Mouse (Mus musculus): ENCODE measurements at regions not wholly inside any gene's neighbourhood (a gene's known extent, or its start where the extent isn't known, plus 50 kb on each side); places are given as distances from the start of the nearest gene placed in this dataset.
A peak's percentile ranks its signal among the peaks of the same experiment; 100 is the strongest.

- intact Hi-C loops (cut with DNase I): no loop called here
- no peak overlapping the region for H3K4me3 ChIP-seq
- TF ChIP-seq CTCF (IDR thresholded peaks at IDR 0.05): no peak
- no peak for DNase-seq (ENCODE audit: extremely low spot score in 1 of 2, low spot score in 2 of 2)
- no peak overlapping the region for H3K27ac ChIP-seq
Observed at GRCm38 (mm10) chr12:90469754-90470153, 268.5 kb downstream of the Dio2 start.

DNA sequence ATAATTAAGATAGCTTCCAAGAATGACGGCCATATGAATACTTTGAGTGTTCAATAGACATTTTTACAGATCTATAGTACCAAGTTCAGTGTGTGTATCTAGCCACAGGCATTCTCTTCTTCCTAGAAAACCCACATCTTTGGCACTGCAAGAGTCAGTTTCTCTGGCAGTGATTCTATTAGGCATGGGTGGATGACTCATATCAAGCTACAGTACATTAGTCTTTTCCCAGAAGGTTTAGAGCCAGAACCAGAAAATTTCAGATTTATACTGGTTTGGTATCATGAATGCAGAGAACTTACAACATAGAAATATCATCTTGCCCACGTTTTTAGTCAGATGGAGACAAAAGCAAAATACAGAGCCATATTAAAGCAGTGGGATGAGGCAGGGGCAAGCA is 278.1 kb downstream of the Dio2 start:
- TF ChIP-seq CTCF (IDR thresholded peaks at IDR 0.05): no peak
- Histone ChIP-seq H3K4me3 (no peak overlapping the region), H3K27ac (no peak overlapping the region)
- no peak for DNase-seq (ENCODE audit: extremely low spot score in 1 of 2, low spot score in 2 of 2)
- intact Hi-C loops (cut with DNase I): no loop called here

DNA sequence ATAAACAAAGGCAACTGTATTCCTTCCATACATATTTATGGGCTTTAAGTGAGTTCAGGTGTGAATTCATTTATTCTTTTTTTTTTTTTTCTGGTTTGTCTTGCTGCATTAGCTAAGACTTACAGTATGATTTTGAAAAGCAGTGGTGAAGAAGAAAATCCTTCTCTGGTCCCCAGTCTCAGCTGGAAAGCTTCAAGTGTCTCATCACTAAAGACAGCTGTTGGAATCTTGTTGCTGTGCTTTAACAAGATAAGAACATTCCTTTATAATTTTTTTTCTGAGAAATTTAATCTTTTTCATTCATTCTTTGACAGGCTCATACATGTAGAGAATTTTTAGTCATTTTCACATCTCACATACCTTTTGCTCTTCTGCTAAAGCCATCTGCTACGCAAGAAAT is 297.6 kb downstream of the Dio2 start:
- DNase-seq (ENCODE audit: extremely low spot score in 1 of 2, low spot score in 2 of 2): no peak
- Histone ChIP-seq H3K27ac (no peak overlapping the region), H3K4me3 (no peak overlapping the region)
- intact Hi-C loops (cut with DNase I): no loop called here
- TF ChIP-seq CTCF (IDR thresholded peaks at IDR 0.05): no peak

DNA sequence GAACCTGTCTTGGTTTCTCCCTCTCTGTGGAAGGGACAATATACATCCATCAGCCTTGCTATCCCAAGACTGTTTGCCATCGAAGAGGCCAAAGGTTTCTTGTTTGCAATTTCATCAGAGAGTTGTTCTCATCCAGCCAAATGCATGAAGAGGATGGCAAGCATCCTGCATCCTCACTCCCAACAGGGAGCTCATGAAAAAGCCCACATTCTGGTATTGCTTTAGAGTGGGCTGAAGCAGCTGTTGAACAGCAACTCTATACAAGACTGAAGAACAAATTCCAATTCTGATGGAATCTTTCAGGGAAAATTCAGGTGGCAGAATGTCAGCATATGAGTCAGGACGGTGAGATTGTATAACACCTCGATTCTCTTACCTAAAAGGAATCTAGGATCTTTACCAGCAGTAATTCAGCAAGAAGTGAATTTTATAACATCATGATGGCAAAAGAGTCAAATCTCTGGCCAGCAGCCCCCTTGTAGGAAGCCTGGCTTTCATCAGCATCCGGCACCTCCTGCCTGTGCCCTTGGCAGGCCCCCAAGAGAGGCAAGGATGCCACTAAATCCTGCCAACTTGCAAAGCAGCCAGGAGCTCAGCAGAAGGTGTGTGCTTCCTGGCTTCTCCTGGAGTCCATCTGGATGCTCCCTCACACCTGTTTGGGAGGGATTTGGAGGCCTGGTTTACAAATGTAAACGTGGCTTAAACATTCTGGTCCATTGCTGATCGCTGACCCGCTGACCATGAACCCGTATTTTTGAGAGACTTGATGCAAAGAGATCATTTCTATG is 312.8 kb downstream of the Dio2 start:
- intact Hi-C loops (cut with DNase I): no loop called here
- no peak overlapping the region for H3K27ac ChIP-seq
- TF ChIP-seq CTCF (IDR thresholded peaks at IDR 0.05): no peak
- no peak overlapping the region for H3K4me3 ChIP-seq
- DNase-seq (ENCODE audit: extremely low spot score in 1 of 2, low spot score in 2 of 2): peak; percentile 10 to 28

- TF ChIP-seq CTCF (IDR thresholded peaks at IDR 0.05): no peak
- intact Hi-C loops (cut with DNase I): no loop called here
- DNase-seq (ENCODE audit: extremely low spot score in 1 of 2, low spot score in 2 of 2): no peak
- H3K4me3 ChIP-seq: no peak overlapping the region
- H3K27ac ChIP-seq: no peak overlapping the region
Observed at GRCm38 (mm10) chr12:90417590-90418221, 320.5 kb downstream of the Dio2 start.

DNA sequence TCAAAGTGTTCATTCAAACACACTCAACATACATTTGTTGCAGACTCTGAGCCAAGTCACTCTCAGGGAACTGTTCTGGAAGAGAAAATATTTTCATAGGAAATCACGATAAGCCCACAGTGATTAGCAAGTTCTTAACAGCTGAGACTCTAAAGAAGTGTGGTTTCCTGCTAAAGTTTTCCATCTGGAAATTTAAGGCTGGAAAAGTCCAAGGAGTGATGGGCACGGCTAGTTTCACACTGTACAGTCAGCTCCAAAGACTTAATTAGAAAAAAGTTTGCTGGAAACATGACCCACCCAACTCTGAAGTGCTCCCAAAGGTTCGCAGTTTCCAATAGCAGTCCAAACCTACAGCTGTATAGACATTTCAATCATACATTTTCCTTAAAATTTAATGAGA is 329.5 kb downstream of the Dio2 start:
- DNase-seq (ENCODE audit: extremely low spot score in 1 of 2, low spot score in 2 of 2): no peak
- TF ChIP-seq CTCF (IDR thresholded peaks at IDR 0.05): no peak
- intact Hi-C loops (cut with DNase I): loop anchor here (10.0 kb wide), 1 partner anchor 894 kb away; no protein-coding TSS in a partner anchor
- Histone ChIP-seq H3K4me3 (no peak overlapping the region), H3K27ac (no peak overlapping the region)

DNA sequence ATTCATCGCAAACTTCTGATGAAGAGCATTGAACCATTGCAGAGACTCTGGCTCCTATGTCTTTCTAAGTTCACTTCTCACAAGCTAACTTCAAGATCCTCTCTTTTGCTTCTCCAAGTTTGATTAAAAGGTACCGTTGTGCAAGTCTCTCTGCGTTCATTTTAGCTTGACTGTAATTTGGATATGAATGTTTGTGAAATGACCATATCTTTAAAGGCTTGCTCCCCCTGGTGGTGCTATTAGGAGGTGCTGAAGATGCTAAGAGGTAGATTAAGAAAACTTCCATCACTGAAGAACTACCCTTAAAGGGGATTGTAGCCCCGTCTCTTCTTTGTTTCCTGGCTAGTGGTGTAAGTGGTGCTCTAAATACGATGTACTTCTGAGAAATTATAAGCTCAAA is 339.7 kb downstream of the Dio2 start:
- H3K4me3 ChIP-seq: no peak overlapping the region
- no peak overlapping the region for H3K27ac ChIP-seq
- peak in 1 of 2 experiments; percentile 18 for DNase-seq (ENCODE audit: extremely low spot score in 1 of 2, low spot score in 2 of 2)
- TF ChIP-seq CTCF (IDR thresholded peaks at IDR 0.05): peak; percentile 55
- intact Hi-C loops (cut with DNase I): no loop called here

All from left cerebral cortex, adult 2 months (tissue).